ENCODE assay signal across 17 mouse cellular contexts in the genomic region with DNA sequence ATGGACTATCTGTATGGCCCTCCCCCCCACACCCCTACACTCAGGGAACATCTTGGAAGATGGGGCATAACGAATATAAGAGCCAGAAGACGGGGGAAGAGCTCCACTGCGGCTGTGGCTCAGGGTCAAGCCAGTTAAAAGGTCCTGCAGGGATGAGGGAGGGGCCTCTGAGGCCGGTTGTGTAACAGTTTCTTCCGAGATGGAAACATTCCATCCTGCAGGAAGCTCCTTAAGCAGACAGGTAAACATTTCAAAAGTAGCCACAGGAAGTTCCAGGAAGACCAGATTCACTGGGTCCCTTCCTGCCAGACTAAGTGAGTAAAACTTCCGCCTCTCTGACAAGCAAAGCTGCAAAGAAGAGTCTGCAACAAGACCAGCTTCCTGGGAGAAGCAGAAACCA. TPM values are rescaled to one million over a fixed set of nuclear protein-coding genes. Genes with fewer than 3 reads are reported as not detected.
"Had no signal": no experiment of that assay in that cellular context is flagged by ENCODE, and none has a peak within 500 bp of the region (broad histone marks: within the 10 kb centered on the region; RNA-seq: fewer than 3 reads in every experiment).

No protein-coding gene starts in this region.

- H3K4me2 ChIP-seq: intestine, embryonic 15.5 days; kidney, embryonic 15.5 days; limb, embryonic 12.5 days; liver, embryonic 13.5 days; neural tube, embryonic 12.5 days had no signal

- H3K4me3 ChIP-seq: intestine, embryonic 15.5 days; kidney, embryonic 15.5 days; limb, embryonic 12.5 days; liver, embryonic 13.5 days; midbrain, embryonic 10.5 days; neural tube, embryonic 12.5 days had no signal

- H3K9ac ChIP-seq: intestine, embryonic 15.5 days; kidney, embryonic 15.5 days; limb, embryonic 12.5 days; liver, embryonic 13.5 days; liver, postnatal 0 days; neural tube, embryonic 12.5 days had no signal

- H3K4me1 ChIP-seq: intestine, embryonic 15.5 days; kidney, embryonic 15.5 days; limb, embryonic 12.5 days; liver, embryonic 13.5 days; midbrain, embryonic 10.5 days; neural tube, embryonic 12.5 days had no signal

- H3K27me3 ChIP-seq: intestine, embryonic 15.5 days; kidney, embryonic 15.5 days; limb, embryonic 12.5 days; liver, embryonic 13.5 days; neural tube, embryonic 12.5 days had no signal

- DNase-seq: kidney, adult 18-20 months; kidney, postnatal 25 days; layer of hippocampus, postnatal 36 days; liver; liver, embryonic 13.5 days; liver, postnatal 0 days; midbrain, embryonic 14.5 days; right cerebral cortex, postnatal 14 days; thymus, postnatal 36 days had no signal

- H3K36me3 ChIP-seq: intestine, embryonic 15.5 days; kidney, embryonic 15.5 days; limb, embryonic 12.5 days; liver, embryonic 13.5 days; midbrain, embryonic 10.5 days; neural tube, embryonic 12.5 days had no signal

- H3K27ac ChIP-seq: intestine, embryonic 15.5 days; kidney, embryonic 15.5 days; limb, embryonic 12.5 days; liver, embryonic 13.5 days; midbrain, embryonic 10.5 days; neural tube, embryonic 12.5 days had no signal

- ATAC-seq: intestine, embryonic 15.5 days; liver, postnatal 0 days had no signal

- H3K9me3 ChIP-seq: intestine, embryonic 15.5 days; kidney, embryonic 15.5 days; limb, embryonic 12.5 days; liver, embryonic 13.5 days; midbrain, embryonic 10.5 days; neural tube, embryonic 12.5 days had no signal

RNA-seq across cellular contexts. Expression of gene Hc, which starts 45.4 kb away (rescaled TPM):
- total RNA-seq: layer of hippocampus, postnatal 36 days; megakaryocyte, adult 5-6 weeks; neutrophil, adult 5-6 weeks had no signal
- polyA plus RNA-seq: limb, embryonic 12.5 days; spleen, adult 2 months had no signal
